Mouse (Mus musculus): ENCODE measurements around the gene Dglucy.

Dglucy gene

DNA sequence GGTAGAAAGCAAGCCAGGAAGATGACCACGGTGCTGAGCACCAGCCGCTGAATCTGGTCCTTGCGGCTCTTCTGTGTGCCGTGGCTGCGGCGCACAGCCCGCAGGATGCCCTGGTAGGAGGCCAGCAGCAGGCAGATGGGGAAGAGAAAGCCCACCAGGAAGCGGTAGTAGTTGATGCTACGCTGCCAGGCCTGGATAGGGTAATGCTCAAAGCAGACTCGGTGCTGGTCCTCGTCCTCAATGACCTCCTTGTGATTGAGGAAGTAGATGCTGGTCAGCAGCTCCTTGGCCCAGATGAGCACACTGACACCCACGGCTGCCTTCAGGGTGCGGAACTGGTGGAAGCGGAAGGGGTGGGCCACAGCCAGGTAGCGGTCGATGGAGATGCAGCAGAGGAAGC, 99.7 kb downstream of the Dglucy start:
- DNase-seq (ENCODE audit: low read depth, low spot score) = no peak

GRCm38 (mm10) chr12:100883168-100883567, 104.3 kb downstream of the Dglucy start:
- no peak for DNase-seq (ENCODE audit: low read depth, low spot score)

GRCm38 (mm10) chr12:100885585-100885984, 106.7 kb downstream of the Dglucy start:
- no peak for DNase-seq (ENCODE audit: low read depth, low spot score)

DNA sequence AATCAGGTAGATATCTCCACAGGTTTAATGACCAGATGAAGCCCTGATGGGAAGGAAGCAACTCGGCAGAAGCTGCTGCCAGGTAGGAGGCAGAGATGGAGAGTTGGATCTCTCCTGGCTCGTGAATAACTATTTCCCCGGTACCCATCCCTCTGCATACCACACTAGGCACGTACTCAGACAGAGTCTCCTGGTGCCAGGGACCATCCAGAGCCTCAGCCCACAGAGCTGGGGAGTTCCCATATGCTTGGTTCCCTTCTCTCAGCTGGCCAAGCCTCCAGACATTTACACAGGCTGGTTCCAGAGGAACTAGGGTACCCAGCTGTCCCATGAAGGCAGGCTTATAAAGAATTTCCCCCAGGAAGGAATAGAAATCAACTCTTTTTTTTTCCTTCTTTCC, 108.0 kb downstream of the Dglucy start:
- DNase-seq (ENCODE audit: low read depth, low spot score) = no peak

- DNase-seq (ENCODE audit: low read depth, low spot score) = no peak
Observed at GRCm38 (mm10) chr12:100887801-100888258, 109.0 kb downstream of the Dglucy start.

DNA sequence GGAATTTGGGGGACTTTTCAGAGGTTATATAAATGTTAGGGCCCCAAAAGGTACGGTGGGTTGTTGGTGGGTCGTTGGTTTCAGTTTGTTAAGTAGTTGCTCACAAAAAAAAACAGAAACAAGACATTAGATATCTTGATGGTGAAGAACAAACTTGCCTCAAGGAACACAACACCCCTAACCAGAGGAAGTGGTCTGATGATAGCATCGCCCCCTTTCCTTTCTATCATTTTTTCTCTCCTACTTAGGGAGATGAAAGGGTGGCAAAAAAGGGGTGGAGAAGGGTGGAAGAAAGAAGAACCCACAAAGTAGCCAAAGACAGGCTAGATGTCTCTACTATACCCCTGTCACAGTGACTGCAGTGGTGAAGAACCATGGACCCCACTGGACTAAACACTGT, 111.7 kb downstream of the Dglucy start:
- no peak for DNase-seq (ENCODE audit: low read depth, low spot score)

DNA sequence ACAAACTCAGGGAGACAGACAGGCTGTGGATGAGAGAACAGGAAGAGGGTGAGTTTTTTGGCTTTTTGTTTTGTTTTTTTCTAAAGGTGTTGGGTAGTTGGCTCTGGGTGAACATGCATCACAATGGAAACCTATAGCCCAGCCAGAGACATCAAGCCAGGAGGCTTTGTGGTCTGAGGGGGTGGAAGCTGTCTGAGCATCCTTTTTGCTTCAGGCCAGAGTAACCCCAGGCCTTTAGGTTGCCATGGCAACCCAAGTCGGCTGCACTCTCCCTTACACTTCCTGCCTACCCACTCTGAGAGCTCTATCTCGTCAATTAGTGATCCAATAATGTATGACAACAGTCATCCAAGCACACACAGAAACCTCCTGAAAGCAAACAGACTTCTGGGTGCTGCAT, 116.6 kb downstream of the Dglucy start:
- no peak for DNase-seq (ENCODE audit: low read depth, low spot score)

DNA sequence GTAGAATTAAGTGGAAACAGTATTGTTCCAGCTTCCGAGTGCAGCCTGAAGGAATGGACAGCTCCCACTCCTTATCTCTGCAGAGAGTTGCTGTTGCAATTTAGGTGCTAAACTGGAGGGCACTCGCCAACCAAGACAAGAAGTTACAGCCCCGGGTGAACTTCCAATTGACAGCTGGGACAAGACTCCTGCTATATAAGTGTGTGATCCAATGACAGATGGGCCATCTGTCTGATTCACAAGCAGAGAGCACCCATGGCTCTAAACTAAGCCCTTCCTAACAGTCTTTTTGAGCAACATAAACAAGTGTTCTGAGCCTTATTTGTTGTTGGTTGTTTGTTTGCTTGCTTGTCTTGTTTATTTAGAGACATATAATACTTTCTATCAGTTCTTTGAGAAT, 117.8 kb downstream of the Dglucy start:
- DNase-seq (ENCODE audit: low read depth, low spot score) = no peak

GRCm38 (mm10) chr12:100897736-100898650, 119.1 kb downstream of the Dglucy start:
- no peak for DNase-seq (ENCODE audit: low read depth, low spot score)

DNA sequence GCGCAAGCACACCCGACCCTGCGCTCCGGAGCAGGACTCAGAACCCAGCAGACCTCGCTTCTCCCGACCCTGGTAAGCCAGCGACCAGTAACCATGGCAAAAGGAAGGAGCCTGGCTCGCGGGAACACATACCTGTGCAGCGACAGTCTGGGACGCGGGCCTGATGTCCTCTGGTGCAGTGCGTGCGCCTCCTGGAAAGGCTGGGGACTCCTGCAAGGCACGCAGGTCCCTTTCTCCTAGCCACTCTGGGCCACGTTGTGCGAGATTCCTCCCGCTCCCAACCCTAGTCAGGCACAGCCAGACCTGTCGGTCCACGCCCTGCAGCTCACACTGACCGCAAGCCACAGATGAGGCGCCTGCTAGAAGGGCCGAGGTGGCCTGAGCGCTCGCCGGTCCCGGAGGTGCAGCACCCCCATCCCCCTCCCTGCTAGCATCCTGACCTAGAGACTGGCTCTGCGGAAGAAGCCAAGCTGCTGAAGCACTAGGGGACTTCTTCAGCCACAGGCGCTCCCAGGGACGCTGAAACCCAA, 120.3 kb downstream of the Dglucy start:
- no peak for DNase-seq (ENCODE audit: low read depth, low spot score)

DNA sequence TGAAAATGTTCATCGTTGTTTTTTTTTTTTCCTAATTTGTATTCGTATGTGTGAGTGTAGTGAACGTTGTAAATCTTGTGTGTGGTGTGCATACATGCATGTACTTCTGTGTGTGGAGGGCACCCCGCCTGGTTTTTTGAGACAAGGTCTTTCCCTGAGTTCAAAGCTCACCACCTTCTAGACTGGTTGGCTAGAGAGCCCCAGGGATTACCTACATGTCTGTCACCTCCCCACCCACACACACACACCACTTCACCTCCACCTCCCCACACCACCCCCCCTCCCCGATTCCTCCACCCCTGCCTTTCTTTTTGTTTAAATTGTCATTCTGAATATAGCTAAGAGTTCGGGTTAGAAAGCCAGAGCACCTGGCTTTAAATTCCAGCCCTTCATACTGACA, 122.0 kb downstream of the Dglucy start:
- no peak for DNase-seq (ENCODE audit: low read depth, low spot score)

- DNase-seq (ENCODE audit: low read depth, low spot score) = no peak
Observed at GRCm38 (mm10) chr12:100901386-100901785, 122.5 kb downstream of the Dglucy start.

GRCm38 (mm10) chr12:100903761-100904160, 124.9 kb downstream of the Dglucy start:
- DNase-seq (ENCODE audit: low read depth, low spot score) = no peak

DNA sequence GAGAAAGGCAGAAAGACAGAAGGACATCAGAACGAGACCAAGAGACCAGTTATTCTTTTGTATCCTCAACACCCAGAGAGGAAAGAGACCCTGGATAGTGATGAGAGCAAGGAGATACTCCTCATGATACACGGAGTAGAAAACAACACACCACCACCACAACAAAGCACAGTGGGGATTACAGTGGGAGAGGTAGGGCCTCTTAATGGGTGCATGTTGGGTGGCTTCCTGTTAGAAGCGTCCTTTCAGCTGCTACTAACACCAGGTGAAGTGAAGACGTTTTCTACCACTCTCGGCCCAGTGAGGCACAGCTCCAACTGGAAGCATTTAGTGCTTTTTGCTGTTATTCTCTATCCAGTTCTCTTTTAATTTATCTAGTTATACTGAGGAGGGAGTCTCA, 128.0 kb downstream of the Dglucy start:
- DNase-seq (ENCODE audit: low read depth, low spot score) = no peak

- peak; percentile 18 for DNase-seq (ENCODE audit: low read depth, low spot score)
Observed at GRCm38 (mm10) chr12:100907598-100908297, 128.9 kb downstream of the Dglucy start, which contains the start of gene Gpr68. Gene Gpr68, minus strand, starts transcription at chr12:100908198.

DNA sequence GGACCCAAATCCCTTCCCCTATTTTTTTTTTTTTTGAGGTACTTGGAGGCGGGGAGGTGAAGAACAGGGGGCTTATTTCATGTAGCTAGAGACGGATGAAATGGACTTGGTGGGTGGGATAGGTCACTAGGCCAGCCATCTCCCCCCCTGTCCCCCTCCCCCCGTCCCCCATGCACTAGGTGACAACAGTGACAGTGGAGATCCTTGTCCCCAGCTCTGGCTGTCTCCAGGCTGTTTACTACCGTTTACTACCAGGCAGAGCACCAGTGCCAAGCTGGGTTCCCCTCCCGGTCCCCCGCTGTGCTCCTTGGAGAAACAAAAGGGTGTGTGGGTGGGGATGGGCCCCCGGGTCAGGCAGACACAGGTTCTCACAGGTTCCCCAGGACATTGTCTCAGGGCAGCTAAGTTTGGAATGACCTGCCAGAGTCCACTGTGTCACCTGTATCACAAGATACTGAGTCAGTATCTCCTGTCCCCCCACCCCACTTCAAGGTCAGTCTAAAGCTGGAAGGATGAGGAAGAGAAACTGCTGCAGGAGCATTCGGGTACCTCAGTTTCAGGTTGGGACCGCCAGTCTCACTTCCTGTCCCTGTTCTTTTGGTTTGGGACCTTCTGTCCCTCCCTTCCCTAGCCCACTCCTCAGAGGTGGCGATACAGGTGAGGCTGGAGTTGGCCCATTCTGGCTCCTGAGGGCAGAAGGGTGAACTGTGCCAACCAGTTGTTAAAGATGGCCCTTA, 129.6 kb downstream of the Dglucy start:
- no peak for DNase-seq (ENCODE audit: low read depth, low spot score)

DNA sequence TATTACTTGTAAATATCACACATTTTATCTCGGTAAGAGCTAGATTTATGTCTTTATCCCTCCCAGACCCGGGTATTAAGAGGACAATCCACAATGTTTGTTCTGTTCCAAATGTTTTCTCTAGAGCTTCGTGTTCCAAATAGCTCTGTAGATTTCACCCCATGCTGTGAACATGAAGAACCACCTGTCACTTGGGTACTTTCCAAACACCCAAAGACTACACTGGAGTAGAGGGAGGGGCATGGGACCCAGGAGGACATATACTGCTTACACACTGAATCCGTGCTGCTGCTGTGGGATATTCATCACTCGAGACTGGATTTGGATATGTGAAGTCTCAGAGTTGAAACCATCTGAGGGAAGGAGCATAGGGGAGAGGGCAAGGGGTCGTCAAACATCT, 130.9 kb downstream of the Dglucy start:
- DNase-seq (ENCODE audit: low read depth, low spot score) = no peak

DNA sequence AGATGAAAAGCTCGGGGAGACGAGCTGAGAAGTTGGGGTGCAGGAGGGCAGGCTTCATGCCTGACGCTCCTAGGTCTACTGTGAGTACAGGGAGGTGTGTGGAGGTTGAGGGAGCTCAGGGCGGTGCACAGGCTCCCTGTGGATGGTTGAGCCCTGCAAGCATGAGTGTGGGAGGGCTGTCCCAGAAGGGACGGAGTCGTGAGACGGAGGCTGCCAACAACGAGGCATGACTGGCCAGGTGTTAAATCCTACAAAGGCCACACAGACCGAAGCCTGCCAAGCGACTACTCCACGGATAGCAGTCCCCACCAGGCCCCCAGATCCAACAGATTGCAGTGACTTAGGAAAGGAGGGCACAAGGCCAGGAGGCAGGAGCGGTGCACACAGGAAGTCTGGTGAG, 131.9 kb downstream of the Dglucy start:
- DNase-seq (ENCODE audit: low read depth, low spot score) = no peak

GRCm38 (mm10) chr12:100924646-100925339, 145.9 kb downstream of the Dglucy start:
- DNase-seq (ENCODE audit: low read depth, low spot score) = no peak

GRCm38 (mm10) chr12:100925644-100926619, 147.1 kb downstream of the Dglucy start:
- DNase-seq (ENCODE audit: low read depth, low spot score) = peak; percentile 85

All from forelimb bud, embryonic 11.5 days (tissue).